33 mouse cellular contexts compared by ENCODE assay signal in genomic region chr12:84107692-84108091, GRCm38 (mm10). TPM values are rescaled to one million over a fixed set of nuclear protein-coding genes. Genes with fewer than 3 reads are reported as not detected.
DNase-seq lines count a peak whose midpoint lies in the region; ATAC-seq and TF ChIP-seq lines count a peak whose summit lies in the region.
"Had no signal": no experiment of that assay in that cellular context is flagged by ENCODE, and none has a peak within 500 bp of the region (broad histone marks: within the 10 kb centered on the region; RNA-seq: fewer than 3 reads in every experiment).

No protein-coding gene starts in this region.

- 64% methylated on average over 1 of the region's 1 CpGs for WGBS in midbrain, embryonic 11.5 days
- 80% methylated on average over 1 of the region's 1 CpGs for WGBS in midbrain, postnatal 0 days

- peak; percentile 79 for DNase-seq in midbrain, embryonic 11.5 days (ENCODE audit: low spot score, missing footprints)
- DNase-seq in midbrain, postnatal 0 days (ENCODE audit: low spot score) = no peak
- DNase-seq in ES-CJ7 (ENCODE audit: low read depth, low spot score) = peak; percentile 21
- no peak for DNase-seq in thymus, postnatal 4 days
- DNase-seq in adrenal gland, postnatal 14 days = no peak
- DNase-seq in heart, postnatal 25 days (ENCODE audit: low spot score) = no peak
- DNase-seq: adrenal gland, adult 8-10 months; cerebellum, adult 8-10 months; cerebellum, postnatal 36 days; forebrain, postnatal 0 days; gastrocnemius, postnatal 14 days; heart, adult 18-20 months; kidney, adult 11 months; layer of hippocampus, adult 9-11 months; liver; lung, adult 2 months; right cerebral cortex, postnatal 4 days; thymus, postnatal 14 days had no signal

- no peak overlapping the region for H3K27ac ChIP-seq in midbrain, embryonic 11.5 days (ENCODE audit: low read depth, low read length)
- H3K27ac ChIP-seq in midbrain, postnatal 0 days (ENCODE audit: low read depth, low read length) = no peak overlapping the region
- H3K27ac ChIP-seq: embryonic facial prominence, embryonic 13.5 days; forebrain, embryonic 10.5 days; hindbrain, embryonic 14.5 days; liver, embryonic 14.5 days; midbrain, embryonic 12.5 days; neural tube, embryonic 13.5 days; stomach, embryonic 15.5 days had no signal

- H3K27me3 ChIP-seq in midbrain, embryonic 11.5 days (ENCODE audit: control insufficient read depth, insufficient read depth, low read length) = no peaks in the 10 kb centered on the region
- no peaks in the 10 kb centered on the region for H3K27me3 ChIP-seq in midbrain, postnatal 0 days (ENCODE audit: insufficient read depth, low read length)
- H3K27me3 ChIP-seq: embryonic facial prominence, embryonic 13.5 days; midbrain, embryonic 12.5 days; neural tube, embryonic 13.5 days; stomach, embryonic 15.5 days had no signal

- no peak overlapping the region for H3K4me3 ChIP-seq in midbrain, embryonic 11.5 days (ENCODE audit: low read depth, low read length)
- no peak overlapping the region for H3K4me3 ChIP-seq in midbrain, postnatal 0 days (ENCODE audit: low read depth, low read length)
- H3K4me3 ChIP-seq: embryonic facial prominence, embryonic 13.5 days; forebrain, embryonic 10.5 days; midbrain, embryonic 12.5 days; neural tube, embryonic 13.5 days; stomach, embryonic 15.5 days had no signal

- TF ChIP-seq CTCF in midbrain, postnatal 0 days (IDR thresholded peaks at IDR 0.05) = no peak

- intact Hi-C loops in heart, postnatal 25 days (cut with DNase I) = no loop called here

- ATAC-seq in midbrain, embryonic 11.5 days (ENCODE audit: low FRiP score) = no peak
- ATAC-seq in midbrain, postnatal 0 days (ENCODE audit: low FRiP score) = no peak
- ATAC-seq in common myeloid progenitor, adult 5-6 weeks (replicated peaks; ENCODE audit: low read depth, poor library complexity, severe bottlenecking) = peak; percentile 32
- ATAC-seq: forebrain, postnatal 0 days had no signal

- H3K36me3 ChIP-seq in midbrain, embryonic 11.5 days (ENCODE audit: control insufficient read depth, insufficient read depth, low read length) = no peaks in the 10 kb centered on the region
- H3K36me3 ChIP-seq in midbrain, postnatal 0 days (ENCODE audit: insufficient read depth, low read length) = no peaks in the 10 kb centered on the region
- H3K36me3 ChIP-seq: embryonic facial prominence, embryonic 13.5 days; forebrain, embryonic 10.5 days; midbrain, embryonic 12.5 days; neural tube, embryonic 13.5 days; stomach, embryonic 15.5 days had no signal

- H3K9ac ChIP-seq in midbrain, embryonic 11.5 days (ENCODE audit: low read length) = no peak overlapping the region
- no peak overlapping the region for H3K9ac ChIP-seq in midbrain, postnatal 0 days (replicated peaks; ENCODE audit: low read length, poor library complexity, severe bottlenecking)
- H3K9ac ChIP-seq: embryonic facial prominence, embryonic 13.5 days; forebrain, postnatal 0 days; hindbrain, embryonic 14.5 days; liver, embryonic 14.5 days; midbrain, embryonic 12.5 days; neural tube, embryonic 13.5 days; stomach, embryonic 15.5 days had no signal

- H3K4me2 ChIP-seq in midbrain, embryonic 11.5 days = no peak overlapping the region
- no peak overlapping the region for H3K4me2 ChIP-seq in midbrain, postnatal 0 days (ENCODE audit: low read depth, low read length, poor library complexity, severe bottlenecking)
- H3K4me2 ChIP-seq: embryonic facial prominence, embryonic 13.5 days; heart, embryonic 11.5 days; hindbrain, embryonic 14.5 days; midbrain, embryonic 12.5 days; neural tube, embryonic 13.5 days; stomach, embryonic 15.5 days had no signal

- H3K9me3 ChIP-seq in midbrain, embryonic 11.5 days (ENCODE audit: control insufficient read depth, low read length) = no peaks in the 10 kb centered on the region
- no peaks in the 10 kb centered on the region for H3K9me3 ChIP-seq in midbrain, postnatal 0 days (ENCODE audit: low read length)
- H3K9me3 ChIP-seq: embryonic facial prominence, embryonic 13.5 days; forebrain, embryonic 10.5 days; midbrain, embryonic 12.5 days; neural tube, embryonic 13.5 days; stomach, embryonic 15.5 days had no signal

- no peaks in the 10 kb centered on the region for H3K4me1 ChIP-seq in midbrain, embryonic 11.5 days (ENCODE audit: control insufficient read depth, insufficient read depth, low read length)
- no peaks in the 10 kb centered on the region for H3K4me1 ChIP-seq in midbrain, postnatal 0 days (ENCODE audit: insufficient read depth, low read length)
- H3K4me1 ChIP-seq: embryonic facial prominence, embryonic 13.5 days; forebrain, embryonic 10.5 days; midbrain, embryonic 12.5 days; neural tube, embryonic 13.5 days; stomach, embryonic 15.5 days had no signal

RNA-seq across cellular contexts. Expression of gene Dnal1, which starts 6.5 kb away (rescaled TPM):
- 4.9 and 5.4 TPM in 2 replicates for polyA plus RNA-seq in midbrain, embryonic 11.5 days (2014; fragmentation: Nextera tagmentation; extraction: Ambion mirVana)
- 15.6 and 17.1 TPM in 2 replicates for total RNA-seq in midbrain, postnatal 0 days (2014; rRNA removed)
- 7.1 and 10.7 TPM in 2 replicates for polyA plus RNA-seq in midbrain, postnatal 0 days (2015; fragmentation: Nextera tagmentation; extraction: Ambion mirVana)
- 2.3 and 4.1 TPM in 2 replicates for total RNA-seq in common myeloid progenitor, adult 5-6 weeks (2017)
- total RNA-seq in adrenal gland, postnatal 14 days (2021) = 17.3 and 17.7 TPM in 2 replicates
- 10 to 100 TPM in 1 of 2 experiments, 1 to 10 TPM in 1; 8.2 to 10.1 TPM for total RNA-seq in heart, postnatal 25 days (2021)

RNA-seq across cellular contexts. Expression of gene Acot6, which starts 7.2 kb away (rescaled TPM):
- 1.2 and 1.6 TPM in 2 replicates for polyA plus RNA-seq in midbrain, embryonic 11.5 days (2014; fragmentation: Nextera tagmentation; extraction: Ambion mirVana)
- total RNA-seq in midbrain, postnatal 0 days (2014; rRNA removed) = 4.7 and 5.8 TPM in 2 replicates
- 1.4 and 1.7 TPM in 2 replicates for polyA plus RNA-seq in midbrain, postnatal 0 days (2015; fragmentation: Nextera tagmentation; extraction: Ambion mirVana)
- 1.6 and 2.5 TPM in 2 replicates for total RNA-seq in common myeloid progenitor, adult 5-6 weeks (2017)
- 4.7 and 5.5 TPM in 2 replicates for total RNA-seq in adrenal gland, postnatal 14 days (2021)
- 1 to 10 TPM; 2.2 to 2.4 TPM for total RNA-seq in heart, postnatal 25 days (2021)

RNA-seq across cellular contexts. Expression of gene Acot5, which starts 38.6 kb away (rescaled TPM):
- polyA plus RNA-seq in midbrain, embryonic 11.5 days (2014; fragmentation: Nextera tagmentation; extraction: Ambion mirVana) = not detected in 2 replicates
- 1.5 and 2.0 TPM in 2 replicates for total RNA-seq in midbrain, postnatal 0 days (2014; rRNA removed)
- polyA plus RNA-seq in midbrain, postnatal 0 days (2015; fragmentation: Nextera tagmentation; extraction: Ambion mirVana) = 0.77 and 1.1 TPM in 2 replicates
- not detected in 2 replicates for total RNA-seq in common myeloid progenitor, adult 5-6 weeks (2017)
- total RNA-seq in adrenal gland, postnatal 14 days (2021) = 0.56 and 0.83 TPM in 2 replicates
- total RNA-seq in heart, postnatal 25 days (2021) = not detected
- total RNA-seq: hematopoietic stem cell, adult 5-6 weeks; megakaryocyte, adult 5-6 weeks had no signal
- polyA plus RNA-seq: C2C12; forebrain, embryonic 10.5 days; heart, embryonic 11.5 days; heart, postnatal 0 days; kidney, embryonic 14.5 days; limb, embryonic 11.5 days; liver, embryonic 14.5 days; lung, adult 2 months; midbrain, embryonic 12.5 days had no signal

RNA-seq across cellular contexts. Expression of gene Pnma1, which starts 40.6 kb away (rescaled TPM):
- 3.4 and 3.8 TPM in 2 replicates for polyA plus RNA-seq in midbrain, embryonic 11.5 days (2014; fragmentation: Nextera tagmentation; extraction: Ambion mirVana)
- total RNA-seq in midbrain, postnatal 0 days (2014; rRNA removed) = 6.0 and 8.1 TPM in 2 replicates
- 8.2 and 8.9 TPM in 2 replicates for polyA plus RNA-seq in midbrain, postnatal 0 days (2015; fragmentation: Nextera tagmentation; extraction: Ambion mirVana)
- total RNA-seq in common myeloid progenitor, adult 5-6 weeks (2017) = 0.58 and 0.64 TPM in 2 replicates
- 0.30 and 0.44 TPM in 2 replicates for total RNA-seq in adrenal gland, postnatal 14 days (2021)
- under 1 TPM; 0.14 to 0.18 TPM for total RNA-seq in heart, postnatal 25 days (2021)

RNA-seq across cellular contexts. Expression of gene Acot3, which starts 55.7 kb away (rescaled TPM):
- 0.18 and 0.39 TPM in 2 replicates for polyA plus RNA-seq in midbrain, embryonic 11.5 days (2014; fragmentation: Nextera tagmentation; extraction: Ambion mirVana)
- 0.77 and 3.4 TPM in 2 replicates for total RNA-seq in midbrain, postnatal 0 days (2014; rRNA removed)
- 0.99 and 2.0 TPM in 2 replicates for polyA plus RNA-seq in midbrain, postnatal 0 days (2015; fragmentation: Nextera tagmentation; extraction: Ambion mirVana)
- not detected in 2 replicates for total RNA-seq in common myeloid progenitor, adult 5-6 weeks (2017)
- total RNA-seq in adrenal gland, postnatal 14 days (2021) = 0.33 TPM in 1 of 2 replicates, not detected in the other
- total RNA-seq in heart, postnatal 25 days (2021) = 1 to 10 TPM; 1.7 TPM
- total RNA-seq: gastrocnemius, postnatal 14 days; hematopoietic stem cell, adult 5-6 weeks; megakaryocyte, adult 5-6 weeks had no signal
- polyA plus RNA-seq: C2C12; embryonic facial prominence, embryonic 13.5 days; lung, adult 2 months had no signal

Comparison
In these comparisons a context has a peak if more than half of its experiments do, and no peak if none do; other contexts are left out.
1. DNase-seq: peak in midbrain, embryonic 11.5 days (single experiment) and ES-CJ7 (single experiment); none in midbrain, postnatal 0 days (single experiment), thymus, postnatal 4 days (single experiment), adrenal gland, postnatal 14 days (single experiment) and heart, postnatal 25 days (single experiment).